Mouse (Mus musculus): ENCODE results near the gene Ilf3.

DNA sequence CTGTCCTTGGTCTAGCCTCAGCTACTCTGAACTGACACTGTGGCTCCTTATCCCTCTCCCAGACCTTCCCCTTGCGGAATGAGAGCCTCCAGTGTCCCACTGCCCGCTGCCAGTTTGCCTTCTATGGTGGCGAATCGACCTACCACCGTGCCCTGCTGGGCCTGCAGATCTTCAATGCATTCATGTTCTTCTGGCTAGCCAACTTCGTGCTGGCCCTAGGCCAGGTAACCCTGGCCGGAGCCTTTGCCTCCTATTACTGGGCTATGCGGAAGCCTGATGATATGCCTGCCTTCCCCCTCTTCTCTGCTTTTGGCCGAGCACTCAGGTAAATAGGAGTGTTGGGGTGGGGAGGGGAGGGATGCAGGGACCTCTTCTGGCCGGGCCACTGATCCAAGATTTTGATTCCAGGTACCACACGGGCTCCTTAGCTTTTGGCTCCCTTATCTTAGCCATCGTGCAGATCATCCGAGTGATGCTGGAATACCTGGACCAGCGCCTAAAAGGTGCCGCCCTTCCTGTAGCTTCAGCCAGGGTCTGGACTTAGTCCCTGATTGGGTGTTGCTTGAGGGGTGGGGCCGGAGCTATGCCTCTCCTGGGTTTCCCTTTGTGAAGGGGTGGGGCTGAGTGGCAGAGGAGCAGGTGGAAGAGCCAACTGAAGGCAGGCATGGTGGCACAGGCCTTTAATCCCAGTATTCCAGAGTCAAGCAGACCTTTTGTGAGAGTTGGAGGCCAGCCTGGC is 20.9 kb upstream of the Ilf3 start:
- no peak for TF ChIP-seq E2F4 (IDR thresholded peaks at IDR 0.05; ENCODE audit: insufficient read depth)
- no peak for TF ChIP-seq CEBPB (IDR thresholded peaks at IDR 0.05; ENCODE audit: insufficient read depth, poor library complexity, severe bottlenecking)
- TF ChIP-seq TCF3 (IDR thresholded peaks at IDR 0.05; ENCODE audit: insufficient read length, low read depth) = no peak
- no peak for TF ChIP-seq POLR2A (IDR thresholded peaks at IDR 0.05; ENCODE audit: insufficient read length, low read depth)
- TF ChIP-seq MAX (IDR thresholded peaks at IDR 0.05; ENCODE audit: low read depth) = no peak
- TF ChIP-seq POLR2AphosphoS2 (IDR thresholded peaks at IDR 0.05; ENCODE audit: insufficient read length, low read depth) = no peak
- TF ChIP-seq USF1 (IDR thresholded peaks at IDR 0.05; ENCODE audit: low read depth) = no peak

Data from myocyte (in vitro differentiated cells).